Mouse (Mus musculus): ENCODE results near the gene Slc16a12.

- TF ChIP-seq CTCF (IDR thresholded peaks at IDR 0.05; ENCODE audit: insufficient read depth, low read depth, low read length), result no peak
- TF ChIP-seq POLR2A (IDR thresholded peaks at IDR 0.05; ENCODE audit: insufficient read depth, low read depth, low read length), result no peak
Observed at GRCm38 (mm10) chr19:34714250-34714666, 32.8 kb downstream of the Slc16a12 start.

Measured in olfactory bulb, adult 2 months (tissue).